Mouse (Mus musculus) liver, adult 2 months (tissue): ENCODE data around the gene H2afy. TPM values are rescaled to one million over a fixed set of nuclear protein-coding genes. Genes with fewer than 3 reads are reported as not detected.

ENCODE experiments used
- DNase-seq: peaks from one replicate; pipeline ENCODE4 v3.0.0-alpha.2; 2011; ENCODE audit warnings: low read depth, low spot score; ENCODE audit errors: extremely low read depth
- H3K27ac ChIP-seq: fragments of 200-500 bp; replicated peaks from 2 replicates; pipeline ENCODE4 v1.5.1; 2012; ENCODE audit warnings: low read depth, mild to moderate bottlenecking, control low read depth, inconsistent platforms, low read length; ENCODE audit not compliant: insufficient read depth
- H3K27me3 ChIP-seq: fragments of 200-500 bp; 2 replicates; pipeline ENCODE4 v1.6.1; 2012; ENCODE audit warnings: mild to moderate bottlenecking, moderate library complexity, low read length, inconsistent platforms; ENCODE audit not compliant: control insufficient read depth, insufficient read depth
- H3K36me3 ChIP-seq: fragments of 200-500 bp; 2 replicates; pipeline ENCODE4 v1.6.1; 2012; ENCODE audit warnings: low read length, inconsistent platforms; ENCODE audit not compliant: control insufficient read depth, insufficient read depth
- H3K4me1 ChIP-seq: fragments of 200-500 bp; 2 replicates; pipeline ENCODE4 v1.6.1; 2011; ENCODE audit warnings: low read length; ENCODE audit not compliant: control insufficient read depth, insufficient read depth
- H3K4me3 ChIP-seq: fragments of 200-500 bp; 2 replicates; pipeline ENCODE4 v1.5.1; 2011; ENCODE audit warnings: low read depth, mild to moderate bottlenecking, control low read depth, low read length, moderate library complexity; ENCODE audit not compliant: insufficient read depth
- H3K79me2 ChIP-seq: fragments of 200-500 bp; 2 replicates; pipeline ENCODE4 v1.6.1; 2012; ENCODE audit warnings: inconsistent platforms, mild to moderate bottlenecking, low read length, moderate library complexity; ENCODE audit not compliant: control insufficient read depth, insufficient read depth
- H3K9ac ChIP-seq: fragments of 200-500 bp; 2 replicates; pipeline ENCODE4 v1.6.1; 2012; ENCODE audit warnings: low read depth, mild to moderate bottlenecking, control low read depth, inconsistent platforms, low read length
- CTCF ChIP-seq: fragments of 200-500 bp; IDR thresholded peaks from 2 replicates; pipeline ENCODE4 v1.5.1; 2011; ENCODE audit warnings: low read depth, low read length, control low read depth
- POLR2A ChIP-seq: fragments of 200-500 bp; IDR thresholded peaks from 2 replicates; pipeline ENCODE4 v1.6.1; 2011; ENCODE audit warnings: low read length, control low read depth; ENCODE audit not compliant: insufficient read depth; ENCODE audit errors: extremely low read depth
- WGBS: fragments of 180-500 bp; shearing (Covaris S2); methylation state at CpG from one replicate; pipeline ENCODE4 v1.1.7; 2018; 5-methylcytosine and 5-hydroxymethylcytosine counted together
- polyA plus RNA-seq: library from polyadenylated mRNA; depleted of rRNA; stranded (reverse); fragments of >200 nt; gene quantifications from 2 replicates; pipeline ENCODE4 v1.2.3, GENCODE M21; 2012
- total RNA-seq: library from RNA; depleted of rRNA; stranded (reverse); fragments of >200 nt; gene quantifications from 2 replicates; pipeline ENCODE4 v1.2.3, GENCODE M21; 2014

Gene H2afy
- total and polyA plus RNA-seq, 2 experiments: 52.7 to 65.9 TPM

GRCm38 (mm10) chr13:56112980-56113379 lies 23.2 kb downstream of the H2afy start:
- Histone ChIP-seq H3K27ac (no peak overlapping the region), H3K79me2 (peaks cover 21% of the 10 kb centered on the region; the same call in 1 of the 2 replicates), H3K27me3 (no peaks in the 10 kb centered on the region), H3K4me3 (no peak overlapping the region), H3K9ac (no peak overlapping the region), H3K4me1 (no peaks in the 10 kb centered on the region), H3K36me3 (no peaks in the 10 kb centered on the region; the same call in 1 of the 2 replicates)
- no peak for TF ChIP-seq POLR2A
- no peak for TF ChIP-seq CTCF
- 78% methylated on average over 13 of the region's 13 CpGs for WGBS
- no peak for DNase-seq

- H3K9ac ChIP-seq: no peak overlapping the region
- WGBS: 71% methylated on average over 4 of the region's 4 CpGs
- no peaks in the 10 kb centered on the region; the same call in 1 of the 2 replicates for H3K36me3 ChIP-seq
- peaks cover 21% of the 10 kb centered on the region; the same call in 1 of the 2 replicates for H3K79me2 ChIP-seq
- TF ChIP-seq CTCF (no peak), POLR2A (no peak)
- H3K4me1 ChIP-seq: no peaks in the 10 kb centered on the region
- H3K27me3 ChIP-seq: no peaks in the 10 kb centered on the region
- H3K27ac ChIP-seq: no peak overlapping the region
- H3K4me3 ChIP-seq: no peak overlapping the region
- no peak for DNase-seq
Measured at GRCm38 (mm10) chr13:56112496-56112895, 23.7 kb downstream of the H2afy start.

DNA sequence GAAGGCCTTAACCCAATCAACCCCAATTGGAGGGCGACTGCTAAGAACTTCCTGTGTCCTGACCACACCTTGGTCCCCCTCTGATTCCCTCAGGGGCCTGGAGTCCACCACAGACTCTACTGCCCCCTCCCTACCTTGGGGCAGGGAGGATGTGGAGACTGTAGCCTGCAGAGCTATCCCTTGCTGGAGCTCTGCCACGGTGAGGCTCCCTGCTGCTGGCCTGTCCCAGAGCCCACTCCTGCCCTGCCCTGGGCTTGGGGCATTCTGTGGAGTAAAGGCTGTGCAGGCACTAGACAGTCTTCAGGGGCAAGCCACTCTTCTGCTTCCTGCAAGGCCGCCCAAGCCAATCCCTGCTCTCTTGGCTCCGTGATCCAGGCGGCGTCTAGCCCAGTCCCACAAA lies 24.6 kb downstream of the H2afy start:
- no peak overlapping the region for H3K9ac ChIP-seq
- no peak overlapping the region for H3K27ac ChIP-seq
- no peak for DNase-seq
- 92% methylated on average over 6 of the region's 6 CpGs for WGBS
- H3K36me3 ChIP-seq: no peaks in the 10 kb centered on the region; the same call in 1 of the 2 replicates
- H3K4me1 ChIP-seq: no peaks in the 10 kb centered on the region; the same call in 1 of the 2 replicates
- peaks cover 17% of the 10 kb centered on the region; the same call in 1 of the 2 replicates for H3K79me2 ChIP-seq
- TF ChIP-seq POLR2A (no peak), CTCF (no peak)
- H3K27me3 ChIP-seq: no peaks in the 10 kb centered on the region
- no peak overlapping the region for H3K4me3 ChIP-seq

GRCm38 (mm10) chr13:56110694-56111531 lies 25.2 kb downstream of the H2afy start:
- no peak for TF ChIP-seq POLR2A
- H3K27me3 ChIP-seq: no peaks in the 10 kb centered on the region
- 91% methylated on average over 19 of the region's 19 CpGs for WGBS
- H3K9ac ChIP-seq: no peak overlapping the region
- H3K4me3 ChIP-seq: no peak overlapping the region
- DNase-seq: no peak
- H3K79me2 ChIP-seq: peaks cover 17% of the 10 kb centered on the region; the same call in 1 of the 2 replicates
- no peaks in the 10 kb centered on the region; the same call in 1 of the 2 replicates for H3K4me1 ChIP-seq
- H3K27ac ChIP-seq: no peak overlapping the region
- H3K36me3 ChIP-seq: no peaks in the 10 kb centered on the region; the same call in 1 of the 2 replicates

- no peaks in the 10 kb centered on the region for H3K27me3 ChIP-seq
- WGBS: 97% methylated on average over 4 of the region's 4 CpGs
- H3K4me3 ChIP-seq: no peak overlapping the region
- H3K79me2 ChIP-seq: peaks cover 17% of the 10 kb centered on the region; the same call in 1 of the 2 replicates
- DNase-seq: no peak
- no peak for TF ChIP-seq CTCF
- no peak for TF ChIP-seq POLR2A
- H3K27ac ChIP-seq: no peak overlapping the region
- no peak overlapping the region for H3K9ac ChIP-seq
- no peaks in the 10 kb centered on the region; the same call in 1 of the 2 replicates for H3K36me3 ChIP-seq
- H3K4me1 ChIP-seq: no peaks in the 10 kb centered on the region; the same call in 1 of the 2 replicates
Measured at GRCm38 (mm10) chr13:56109703-56110102, 26.5 kb downstream of the H2afy start.
